1 mouse cellular context compared by ENCODE assay signal in the genomic region with DNA sequence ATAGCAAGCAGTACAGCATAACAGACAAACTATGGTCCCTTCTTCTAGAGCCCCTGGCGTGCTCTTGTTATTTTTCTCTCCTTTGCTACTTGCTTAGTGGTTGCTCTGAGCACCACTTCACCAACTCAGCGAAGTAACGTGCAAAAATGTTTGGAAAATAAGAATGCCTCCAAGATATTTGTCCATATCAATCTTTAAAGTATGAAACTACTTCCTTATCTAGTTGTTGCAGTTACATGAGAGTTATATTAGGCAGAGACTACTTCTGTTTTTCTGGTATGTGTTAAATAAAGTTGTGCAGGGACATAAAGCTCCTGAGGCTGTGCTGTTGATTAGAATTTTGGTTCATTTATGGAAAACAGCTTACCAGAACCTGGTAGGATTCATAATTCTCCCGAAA.
TF ChIP-seq lines count a peak whose summit lies in the region.

No protein-coding gene starts in this region.

TF ChIP-seq in MEL, 35 proteins besides CTCF, POLR2A, EP300 and RAD21 (continued from another document):
- TF ChIP-seq GATA1 (IDR thresholded peaks at IDR 0.05; ENCODE audit: low read depth, low read length) (peak; percentile 96), POLR2AphosphoS5 (IDR thresholded peaks at IDR 0.05; ENCODE audit: borderline replicate concordance, low read depth, low read length) (no peak), MYB (IDR thresholded peaks at IDR 0.05; ENCODE audit: low read depth, low read length) (0 out of 2 replicates have a peak, but pooled peaks have one; percentile 38), SIN3A (IDR thresholded peaks at IDR 0.05; ENCODE audit: low read length) (peak; percentile 70), ZMIZ1 (IDR thresholded peaks at IDR 0.05; ENCODE audit: low read depth, low read length) (no peak), ZC3H11A (IDR thresholded peaks at IDR 0.05; ENCODE audit: low read depth, low read length) (no peak), GABPA (IDR thresholded peaks at IDR 0.05; ENCODE audit: low read depth, low read length) (no peak), NELFE (IDR thresholded peaks at IDR 0.05; ENCODE audit: low read depth, low read length) (no peak), KAT2A (conservative IDR thresholded peaks at IDR 0.05; ENCODE audit: low read depth, low read length) (no peak), USF2 (IDR thresholded peaks at IDR 0.05; ENCODE audit: borderline replicate concordance in 1 of 2, insufficient read depth in 1 of 2, low read depth in 1 of 2, low read length in 2 of 2) (no peak)
TF ChIP-seq in MEL: peak in this region for 14.
